Mouse (Mus musculus): Measurements from ENCODE around the gene Sptbn4.

Sptbn4 gene

GRCm38 (mm10) chr7:27354144-27354543 lies 93.3 kb downstream of the Sptbn4 start:
- in situ Hi-C loops (cut with MboI) = no loop called here

GRCm38 (mm10) chr7:27345444-27345843 lies 102.0 kb downstream of the Sptbn4 start:
- in situ Hi-C loops (cut with MboI) = loop anchor here (10.0 kb wide), 1 partner anchor 179 kb away; the partner anchor contains the start of gene Hipk4

DNA sequence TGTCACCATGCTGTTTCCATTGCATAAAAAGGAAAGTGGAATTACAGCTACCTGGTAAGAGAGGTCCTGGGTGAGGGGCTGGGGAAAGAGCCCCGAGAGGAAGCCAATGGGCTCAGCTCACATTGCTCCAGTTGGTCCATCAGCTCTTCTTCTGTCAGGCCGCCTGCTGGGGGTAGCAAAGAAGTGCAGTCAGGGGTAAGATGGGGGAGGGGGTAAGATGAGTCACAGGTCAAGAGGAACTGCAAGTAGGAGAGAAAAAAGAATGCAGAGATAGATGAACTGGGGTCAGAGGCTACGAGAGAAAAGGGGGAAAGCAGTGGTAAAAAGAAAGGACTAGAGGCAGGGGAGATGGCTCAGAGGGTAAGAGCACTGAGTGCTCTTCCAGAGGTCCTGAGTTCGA lies 104.9 kb downstream of the Sptbn4 start:
- in situ Hi-C loops (cut with MboI) = loop anchor here (10.0 kb wide), 1 partner anchor 182 kb away; the partner anchor contains the start of gene Hipk4

- in situ Hi-C loops (cut with MboI) = loop anchor here (5.0 to 10.0 kb wide), 2 partner anchors 38 to 165 kb away; no protein-coding TSS in a partner anchor
These were observed 108.0 kb downstream of the Sptbn4 start for GRCm38 (mm10) chr7:27339519-27339918.

DNA sequence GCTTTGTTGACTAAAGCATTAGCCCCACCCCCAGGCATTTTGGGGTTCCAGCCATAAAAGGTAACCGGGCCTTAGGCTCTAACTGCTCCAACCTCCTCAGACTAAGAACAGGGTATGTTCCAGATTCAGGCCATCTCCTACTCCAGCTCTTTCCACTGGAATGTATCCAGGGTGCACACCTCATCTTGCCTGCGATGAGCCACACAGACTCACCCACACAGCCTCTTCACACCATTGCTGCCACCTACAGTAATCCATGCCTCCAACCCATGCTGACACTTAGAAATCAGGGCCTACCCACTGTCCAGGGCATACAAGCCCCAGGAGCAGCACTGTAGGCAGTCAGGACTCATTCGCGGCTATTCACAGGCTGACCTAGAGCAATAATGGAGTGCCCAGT lies 108.4 kb downstream of the Sptbn4 start:
- in situ Hi-C loops (cut with MboI) = loop anchor here (5.0 to 10.0 kb wide), 2 partner anchors 38 to 166 kb away; no protein-coding TSS in a partner anchor

GRCm38 (mm10) chr7:27337175-27337853 lies 110.2 kb downstream of the Sptbn4 start, which contains the start of gene Ltbp4:
Gene Ltbp4 (minus strand): TSS chr7:27337692.
- in situ Hi-C loops (cut with MboI) = loop anchor here (5.0 to 10.0 kb wide), 2 partner anchors 40 to 167 kb away; no protein-coding TSS in a partner anchor

DNA sequence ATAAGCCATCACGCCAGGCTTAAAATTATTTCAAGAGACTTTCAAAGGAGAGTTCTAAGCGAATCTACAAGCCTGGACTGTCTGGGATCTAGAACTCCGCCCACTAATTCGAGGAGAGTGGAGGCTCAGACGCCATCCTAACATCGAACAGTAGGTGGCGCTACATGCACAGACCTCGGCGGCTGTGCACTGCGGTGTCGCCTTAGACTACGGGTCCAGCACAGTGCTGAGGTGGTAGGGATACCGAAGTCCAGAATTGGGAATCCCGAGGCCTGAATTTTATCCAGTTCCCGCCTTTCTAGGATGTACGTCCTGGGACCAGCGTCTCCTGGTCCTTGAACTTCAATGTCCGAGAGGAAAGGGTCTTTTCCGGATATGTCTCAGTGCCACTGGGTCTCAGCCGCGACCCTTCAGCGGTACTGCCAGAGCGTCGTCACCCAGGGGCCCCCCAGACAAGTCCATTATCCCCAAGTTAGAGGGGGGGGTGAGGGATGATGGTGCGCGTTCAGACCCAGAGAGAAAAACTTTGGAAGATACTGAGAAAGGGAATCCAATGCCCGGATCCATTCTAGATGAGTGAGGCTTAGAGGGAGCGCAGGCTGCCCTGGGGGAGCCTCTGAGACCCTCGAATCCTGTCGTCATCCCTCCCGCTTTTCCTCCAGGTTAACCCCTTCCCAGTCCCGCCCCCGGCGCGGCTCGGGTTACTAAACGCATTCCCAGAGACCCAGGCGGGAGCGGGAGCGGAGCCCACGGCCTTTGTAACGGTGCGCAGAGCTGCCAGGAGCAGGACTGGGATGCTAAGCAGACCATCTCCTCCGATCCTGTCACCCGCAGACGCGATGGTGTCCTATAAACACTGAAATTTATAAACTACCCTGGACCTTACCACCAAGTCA lies 111.3 kb downstream of the Sptbn4 start:
- in situ Hi-C loops (cut with MboI) = loop anchor here (5.0 to 10.0 kb wide), 2 partner anchors 41 to 169 kb away; no protein-coding TSS in a partner anchor

GRCm38 (mm10) chr7:27335011-27335720 lies 112.3 kb downstream of the Sptbn4 start:
- in situ Hi-C loops (cut with MboI) = loop anchor here (5.0 to 10.0 kb wide), 2 partner anchors 42 to 170 kb away; no protein-coding TSS in a partner anchor

DNA sequence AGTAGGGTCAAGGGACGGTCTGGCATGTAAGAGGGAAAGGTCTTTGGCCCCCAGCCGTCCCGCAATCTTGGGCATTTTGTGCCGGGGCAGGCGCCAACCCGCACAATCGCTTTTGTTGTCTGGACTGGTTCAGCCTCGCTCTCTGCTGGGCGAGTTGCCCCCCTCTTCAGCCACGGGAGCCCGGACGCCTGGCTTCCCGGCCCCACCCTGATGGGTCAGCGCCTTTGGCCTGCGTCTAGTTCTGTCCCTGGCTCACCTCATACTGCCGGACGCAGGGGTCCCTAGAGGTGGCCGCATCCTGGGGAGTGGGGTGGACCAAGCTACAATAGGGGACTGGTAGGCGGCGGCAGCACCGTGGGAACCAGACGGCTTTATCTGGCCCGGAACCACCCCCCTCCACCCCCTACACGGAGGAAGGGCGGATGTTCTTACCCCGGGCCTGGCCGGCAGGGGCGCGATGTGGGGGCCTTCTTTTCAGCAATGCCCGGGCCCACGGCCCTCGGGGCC lies 113.0 kb downstream of the Sptbn4 start:
- in situ Hi-C loops (cut with MboI) = loop anchor here (10.0 kb wide), 1 partner anchor 170 kb away; no protein-coding TSS in a partner anchor

DNA sequence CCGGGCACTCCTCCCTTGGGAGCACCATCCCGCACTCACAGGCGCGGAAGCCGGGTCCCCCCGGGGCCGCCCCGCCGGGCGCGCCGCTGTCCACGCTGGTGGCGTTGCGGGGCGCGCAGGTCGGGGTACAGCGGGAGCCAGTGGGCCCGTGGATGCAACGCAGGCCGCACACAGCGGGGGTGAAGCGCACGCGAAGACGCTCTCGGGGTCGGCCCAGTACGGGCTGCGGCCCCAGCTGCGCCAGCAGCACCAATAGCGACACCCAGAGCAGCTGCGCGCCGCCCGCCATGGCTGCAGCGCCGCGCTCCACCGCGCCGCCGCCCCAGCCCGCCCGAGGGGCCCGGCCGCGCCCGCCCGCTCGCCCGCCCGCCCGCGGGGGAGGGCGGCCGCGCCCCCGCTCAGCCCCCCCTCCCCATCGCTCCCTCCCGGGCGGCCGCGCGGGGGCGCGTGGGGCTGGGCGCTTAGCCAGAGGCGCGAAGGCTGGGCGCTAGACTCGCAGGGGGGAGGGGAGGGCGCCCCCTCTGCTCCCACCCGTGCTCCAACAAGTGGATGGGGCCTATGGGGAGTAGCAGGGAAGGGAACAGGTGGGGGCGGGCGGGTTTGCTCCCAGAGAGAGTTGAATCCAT lies 114.1 kb downstream of the Sptbn4 start:
- in situ Hi-C loops (cut with MboI) = loop anchor here (10.0 kb wide), 1 partner anchor 171 kb away; no protein-coding TSS in a partner anchor

DNA sequence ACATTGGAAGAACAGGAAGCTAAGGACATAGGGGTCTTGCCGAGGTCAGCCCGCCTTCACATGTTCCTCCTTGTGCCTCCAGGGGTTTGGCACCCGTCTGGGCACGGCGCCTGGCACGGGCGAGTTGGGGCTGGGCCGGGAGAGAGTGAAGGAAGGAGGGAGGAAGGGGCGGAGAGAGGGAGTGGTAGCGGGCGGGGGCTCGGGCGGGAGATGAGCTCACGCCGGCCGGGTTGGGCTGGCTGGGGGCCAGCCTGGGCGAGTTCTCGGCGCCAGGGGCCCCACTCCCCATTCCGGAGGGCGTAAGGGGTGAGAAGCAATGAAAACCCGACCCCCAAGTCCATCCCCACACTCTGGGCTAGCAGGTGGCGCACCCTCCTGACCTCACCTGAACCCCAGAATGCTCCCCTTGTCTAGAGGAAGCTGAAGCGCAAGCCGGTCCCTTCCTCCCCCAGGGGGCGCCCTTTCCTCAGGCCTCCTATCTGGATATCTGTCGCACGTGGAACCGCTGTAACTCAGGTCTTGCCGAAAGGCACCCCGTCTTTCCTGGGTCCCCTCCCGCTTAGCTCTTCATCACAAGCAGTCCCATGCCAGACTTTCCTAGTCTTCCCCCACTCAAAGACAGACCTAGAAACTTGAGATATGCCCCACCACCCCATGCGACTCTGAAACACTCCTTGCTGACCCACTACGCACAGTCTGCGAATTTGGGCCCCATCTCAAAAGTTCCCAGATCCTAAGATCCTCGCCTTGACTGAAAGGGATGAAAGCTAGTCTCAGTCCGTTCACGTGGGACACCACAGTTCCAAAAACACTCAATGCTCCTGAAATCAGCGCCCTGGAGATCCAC lies 114.9 kb downstream of the Sptbn4 start:
- in situ Hi-C loops (cut with MboI) = loop anchor here (10.0 kb wide), 1 partner anchor 172 kb away; no protein-coding TSS in a partner anchor

GRCm38 (mm10) chr7:27331854-27332253 lies 115.6 kb downstream of the Sptbn4 start:
- in situ Hi-C loops (cut with MboI) = loop anchor here (10.0 kb wide), 1 partner anchor 173 kb away; no protein-coding TSS in a partner anchor

DNA sequence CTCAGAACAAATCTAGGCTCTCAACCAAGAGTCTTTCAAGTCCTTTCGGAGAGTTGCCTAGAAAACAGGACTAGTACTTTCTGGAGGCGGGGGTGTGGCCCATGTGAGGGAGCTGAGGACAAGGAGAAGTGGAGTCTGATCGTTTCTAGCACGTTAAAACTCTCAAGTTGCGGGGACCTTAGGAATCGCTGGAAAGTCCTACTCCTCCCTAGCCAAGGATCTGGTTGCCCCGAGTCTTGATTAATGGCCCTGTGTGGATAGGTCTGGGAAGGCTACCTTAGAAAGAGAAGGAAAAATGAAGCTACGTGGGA lies 116.0 kb downstream of the Sptbn4 start:
- in situ Hi-C loops (cut with MboI) = loop anchor here (10.0 kb wide), 1 partner anchor 173 kb away; no protein-coding TSS in a partner anchor

DNA sequence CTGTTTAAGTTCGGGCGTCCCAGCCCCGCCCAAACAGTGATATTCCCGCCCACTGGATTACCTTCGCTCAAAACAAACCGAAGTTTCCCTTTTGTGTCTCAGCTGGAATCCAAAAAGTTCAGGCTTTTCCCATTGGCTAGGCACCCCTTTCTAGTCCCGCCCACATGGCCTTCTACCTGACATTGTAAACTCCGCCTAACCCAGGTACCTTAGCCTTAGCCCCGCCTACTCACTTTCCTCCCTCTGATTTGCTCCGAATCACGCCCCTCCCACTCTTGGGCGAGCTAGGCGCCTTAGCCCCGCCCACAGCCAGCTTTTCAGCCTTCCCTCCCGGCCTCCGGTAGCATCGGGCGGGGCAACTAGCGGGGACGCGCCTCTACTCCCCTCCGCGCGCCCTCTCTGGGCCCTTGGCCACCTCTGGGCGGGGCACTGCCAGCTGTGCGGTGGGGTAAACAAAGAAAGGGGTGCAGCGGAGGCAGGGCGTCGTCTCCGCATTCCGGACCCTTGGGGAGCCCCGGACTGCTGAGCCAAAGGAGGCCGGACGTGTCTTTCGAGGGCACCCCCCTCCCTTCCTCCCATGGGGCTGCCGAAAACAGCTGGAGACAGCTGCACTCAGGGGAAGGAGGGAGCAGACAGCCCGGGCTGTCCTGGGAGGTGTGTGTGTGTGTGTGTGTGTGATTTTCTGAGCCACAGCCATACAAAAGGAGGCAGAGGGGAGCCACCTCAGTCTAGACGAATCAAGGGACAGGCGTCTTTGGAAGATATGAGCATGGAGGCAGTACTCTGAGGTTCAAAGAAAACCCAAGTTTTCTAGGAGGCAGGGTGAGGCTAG lies 116.6 kb downstream of the Sptbn4 start:
- in situ Hi-C loops (cut with MboI) = loop anchor here (10.0 kb wide), 1 partner anchor 174 kb away; no protein-coding TSS in a partner anchor

DNA sequence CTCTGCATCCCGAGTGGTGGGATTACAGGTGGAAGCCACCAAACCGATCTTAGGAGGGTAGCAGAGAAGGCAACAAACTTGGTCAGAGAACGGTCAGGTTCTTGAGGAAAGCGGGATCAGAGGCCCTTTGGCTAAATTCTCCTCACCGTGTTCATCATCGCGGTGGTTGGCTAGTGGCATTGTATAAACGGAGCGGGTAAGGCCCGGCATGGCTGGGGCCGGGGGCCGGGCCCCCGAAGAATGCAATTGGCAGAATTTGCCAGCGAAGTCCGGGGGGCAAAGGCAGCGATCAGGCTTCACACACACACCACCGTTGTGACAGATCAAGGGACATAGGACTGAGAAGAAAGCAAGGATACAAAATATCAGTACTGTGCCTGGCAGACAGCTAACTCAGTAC lies 117.5 kb downstream of the Sptbn4 start:
- in situ Hi-C loops (cut with MboI) = loop anchor here (10.0 kb wide), 1 partner anchor 175 kb away; no protein-coding TSS in a partner anchor

DNA sequence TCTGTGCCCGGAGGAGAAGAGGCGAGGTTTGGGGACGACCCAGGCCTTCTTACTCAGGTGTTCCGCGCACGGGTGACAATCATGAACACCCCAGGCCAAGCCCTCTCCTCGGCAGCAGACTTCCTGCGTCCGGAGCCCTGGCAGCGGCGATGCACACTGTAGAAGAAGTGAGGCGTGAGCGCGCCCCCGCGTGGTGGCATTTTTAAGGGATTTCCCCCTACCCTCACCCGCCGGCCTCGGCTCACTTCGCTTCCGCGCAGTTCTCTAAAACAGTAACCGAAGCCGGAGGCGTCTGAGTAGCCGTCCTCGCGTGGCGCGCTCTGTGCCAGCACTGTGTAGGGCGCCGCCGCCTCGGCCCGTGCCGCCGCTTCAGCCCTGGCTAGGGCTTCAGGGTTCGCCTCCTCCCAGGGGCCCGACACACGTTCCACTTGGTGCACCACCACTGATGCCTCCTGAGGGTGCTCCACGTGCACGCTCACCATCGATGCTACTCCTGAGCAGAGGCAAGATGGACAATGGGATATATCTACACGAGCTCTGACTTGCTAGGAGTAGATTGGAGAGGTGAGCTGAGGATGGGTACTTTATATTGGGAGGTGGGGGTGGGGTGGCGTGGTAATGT lies 118.0 kb downstream of the Sptbn4 start:
- in situ Hi-C loops (cut with MboI) = no loop called here

DNA sequence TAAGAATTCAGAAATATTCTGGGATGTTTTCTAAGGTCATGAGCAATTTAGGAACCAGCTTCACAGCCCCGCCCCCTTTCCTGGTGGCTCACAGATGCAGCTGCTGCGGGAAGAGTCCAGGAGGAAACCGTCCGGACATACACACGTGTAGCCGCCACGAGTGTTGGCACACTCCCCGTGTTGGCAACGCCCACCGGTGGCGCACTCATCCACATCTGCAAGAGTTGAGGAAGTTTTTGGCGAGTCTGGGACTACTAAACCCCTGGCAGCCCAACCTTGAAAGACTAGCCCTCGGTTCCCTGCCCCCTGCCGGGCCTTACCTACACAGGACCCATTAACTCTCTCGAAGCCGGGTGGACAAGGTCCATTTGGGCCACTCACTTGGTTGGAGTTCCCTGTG lies 118.8 kb downstream of the Sptbn4 start:
- in situ Hi-C loops (cut with MboI) = no loop called here

DNA sequence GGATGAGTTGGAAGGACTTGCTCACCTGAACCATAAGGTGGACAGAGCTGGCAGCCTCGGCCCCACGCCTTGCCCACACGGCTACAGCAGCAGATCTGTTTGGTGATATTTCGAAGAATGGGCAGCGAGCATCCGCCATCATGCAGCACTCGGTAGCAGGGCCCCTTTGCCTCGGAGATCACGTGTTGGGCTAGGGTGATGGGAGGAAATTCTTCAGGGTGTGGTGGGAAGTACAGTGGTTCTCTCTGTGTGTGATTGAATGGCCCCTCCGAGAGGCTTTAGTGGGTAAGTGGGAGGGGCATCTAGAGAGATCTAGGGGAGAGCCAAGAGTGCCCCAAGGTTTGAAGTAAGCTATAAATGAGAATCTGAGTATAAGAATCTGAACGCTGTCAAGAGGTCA lies 119.3 kb downstream of the Sptbn4 start:
- in situ Hi-C loops (cut with MboI) = no loop called here

Measured in mature B cell (primary cell).